Mouse (Mus musculus) gastrocnemius, postnatal 4 days (tissue): ENCODE data around the gene Slc25a45. TPM values are rescaled to one million over a fixed set of nuclear protein-coding genes. Genes with fewer than 3 reads are reported as not detected.
"Not testable (repeated sequence)": the region's sequence is repeated elsewhere in the genome, so short reads cannot be mapped to it uniquely, and the experiment has no call there.

Source experiments
- DNase-seq, 2 experiments: peaks; one replicate each; pipeline ENCODE4 v3.0.0; 2021 to 2022; ENCODE audit warnings: low spot score in 2 of 2, mixed read lengths in 2 of 2
- total RNA-seq, 2 experiments: library from RNA; stranded (reverse); gene quantifications; 2 replicates each; pipeline ENCODE4 v1.2.3; 2021

Slc25a45 gene
- total RNA-seq, 2 experiments from 2014 or later, result 3.7 to 3.8 TPM

DNA sequence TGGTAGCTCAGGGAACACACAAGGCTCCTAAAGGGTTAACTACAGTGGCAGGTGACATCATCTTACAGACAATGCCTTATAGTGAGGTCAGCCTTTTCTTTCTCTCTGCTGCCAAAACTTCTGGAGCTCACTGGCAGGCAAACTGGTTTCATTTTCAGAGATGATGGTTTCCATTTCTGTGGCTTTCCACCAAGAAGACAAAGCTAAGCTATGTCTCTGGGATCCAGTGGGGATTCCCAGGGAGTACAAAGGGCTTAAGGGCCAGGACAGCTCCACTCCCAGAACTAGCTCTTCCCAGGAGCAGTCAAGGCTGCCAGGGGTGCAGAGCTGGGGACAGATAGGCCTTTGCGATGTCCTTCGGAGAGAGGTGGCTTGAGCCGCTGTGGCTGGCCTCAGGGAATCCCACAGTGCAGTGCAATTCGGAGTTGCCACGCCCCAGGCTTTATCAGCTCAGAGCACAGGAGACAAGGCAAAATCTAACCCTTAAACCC is 26.1 kb upstream of the Slc25a45 start:
- no peak for DNase-seq

DNA sequence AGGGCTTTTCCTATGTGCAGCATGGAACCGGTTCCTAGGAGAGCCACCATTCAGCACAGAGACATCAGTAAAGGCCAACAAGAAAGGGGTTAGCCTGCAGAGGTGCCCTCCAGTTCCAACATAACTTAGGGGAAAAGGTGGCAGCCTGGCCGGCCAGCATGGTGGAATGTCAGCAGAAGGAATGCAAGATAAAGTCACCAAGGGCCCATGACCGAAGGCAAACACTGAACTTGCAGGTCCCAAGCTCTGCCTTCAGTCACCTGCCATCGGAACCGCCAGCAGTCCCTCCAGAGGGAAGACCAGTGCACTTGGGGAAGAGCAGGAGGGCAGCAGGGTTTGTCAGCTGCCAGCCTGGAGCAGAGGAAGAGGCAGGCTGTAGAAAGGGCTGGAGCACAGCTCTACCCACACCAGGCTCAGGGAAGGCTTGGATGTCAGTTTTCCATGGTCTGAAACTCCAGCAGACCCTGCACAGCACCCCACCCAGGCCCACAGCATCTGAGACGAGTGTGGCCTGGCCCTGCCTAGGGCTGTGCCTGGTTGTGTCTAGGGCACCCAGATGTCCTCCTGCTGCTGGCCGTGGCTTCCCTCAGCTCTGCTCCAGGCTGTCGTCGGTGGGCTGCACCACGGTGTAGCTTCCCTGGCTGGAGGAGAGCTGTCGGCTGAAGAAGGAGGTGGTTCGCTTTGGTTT is 25.4 kb upstream of the Slc25a45 start:
- DNase-seq, result no peak

DNA sequence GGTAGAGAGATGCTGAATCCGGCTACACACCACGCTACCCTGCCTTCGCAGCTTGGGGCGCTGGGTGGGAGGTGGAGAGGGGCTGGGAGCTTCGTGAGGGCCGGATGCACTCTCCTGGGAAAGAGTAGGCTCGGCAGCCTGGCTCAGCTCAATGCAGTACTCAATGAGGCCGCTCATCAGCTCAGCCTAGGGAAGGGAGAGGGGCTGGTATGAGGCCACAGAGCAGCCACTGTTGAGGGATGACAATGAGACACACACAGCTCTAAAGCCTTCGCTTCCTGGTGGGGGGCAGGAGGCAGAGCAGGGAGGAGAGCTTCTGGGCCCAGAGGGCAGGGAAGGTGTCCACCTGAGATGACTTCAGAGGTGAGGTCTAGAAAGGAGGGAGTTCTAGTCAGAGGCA is 21.0 kb upstream of the Slc25a45 start:
- no peak for DNase-seq

DNA sequence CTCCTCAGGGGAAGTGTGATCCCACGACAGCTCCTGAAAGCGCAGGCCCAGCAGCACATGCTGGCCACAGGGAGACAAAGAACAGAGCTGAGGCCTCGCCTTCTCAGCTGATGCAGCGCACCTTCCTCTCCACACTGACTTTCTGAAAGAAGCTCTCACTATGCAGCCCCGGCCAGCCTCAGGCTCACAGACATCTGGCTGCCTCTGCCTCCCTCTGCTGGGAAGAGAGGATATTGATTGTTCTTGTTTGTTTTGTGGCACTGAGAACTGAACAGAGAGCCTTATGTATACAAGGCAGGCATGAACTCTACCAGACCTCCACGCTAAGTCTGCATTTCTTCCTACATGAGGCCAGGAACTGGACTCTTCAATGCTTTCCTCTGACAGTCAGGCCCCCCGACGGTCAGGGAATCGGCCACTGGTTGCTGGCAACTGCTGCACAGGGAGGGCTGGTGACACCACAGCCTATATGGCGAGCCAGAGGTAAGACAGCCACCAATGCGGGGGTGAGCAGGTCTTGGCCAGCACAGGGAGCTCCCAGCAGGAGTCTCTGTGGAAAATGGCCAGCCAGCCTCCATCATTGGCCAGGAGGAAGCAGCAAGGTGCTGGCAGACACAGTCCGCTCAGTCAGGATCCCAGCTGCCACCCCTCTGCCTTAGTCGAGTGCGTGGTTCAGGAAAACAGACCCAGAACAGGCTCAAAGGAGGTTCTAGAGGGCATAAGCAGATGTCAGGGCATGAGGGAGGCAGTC is 15.1 kb upstream of the Slc25a45 start:
- no peak for DNase-seq

DNA sequence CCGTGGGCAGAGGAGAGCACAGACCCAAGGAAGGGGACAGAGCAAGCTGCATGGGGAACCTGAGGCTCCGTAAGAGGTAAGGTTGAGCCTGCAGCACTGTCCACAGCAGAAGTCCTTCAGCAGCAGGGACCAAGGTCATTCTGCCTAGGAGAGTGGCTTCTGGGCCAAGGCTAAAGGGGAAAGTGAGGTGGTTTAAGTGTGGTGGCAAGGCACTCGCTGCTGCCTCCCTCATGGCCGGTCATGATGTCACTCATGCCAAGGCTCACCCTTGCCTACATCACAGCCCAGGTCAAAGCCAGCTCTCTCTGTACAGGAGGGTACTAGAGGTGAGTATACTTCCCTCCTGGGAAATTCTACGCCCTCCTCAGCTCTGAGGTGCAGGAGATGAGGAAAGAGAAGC is 13.8 kb upstream of the Slc25a45 start:
- no peak for DNase-seq

DNA sequence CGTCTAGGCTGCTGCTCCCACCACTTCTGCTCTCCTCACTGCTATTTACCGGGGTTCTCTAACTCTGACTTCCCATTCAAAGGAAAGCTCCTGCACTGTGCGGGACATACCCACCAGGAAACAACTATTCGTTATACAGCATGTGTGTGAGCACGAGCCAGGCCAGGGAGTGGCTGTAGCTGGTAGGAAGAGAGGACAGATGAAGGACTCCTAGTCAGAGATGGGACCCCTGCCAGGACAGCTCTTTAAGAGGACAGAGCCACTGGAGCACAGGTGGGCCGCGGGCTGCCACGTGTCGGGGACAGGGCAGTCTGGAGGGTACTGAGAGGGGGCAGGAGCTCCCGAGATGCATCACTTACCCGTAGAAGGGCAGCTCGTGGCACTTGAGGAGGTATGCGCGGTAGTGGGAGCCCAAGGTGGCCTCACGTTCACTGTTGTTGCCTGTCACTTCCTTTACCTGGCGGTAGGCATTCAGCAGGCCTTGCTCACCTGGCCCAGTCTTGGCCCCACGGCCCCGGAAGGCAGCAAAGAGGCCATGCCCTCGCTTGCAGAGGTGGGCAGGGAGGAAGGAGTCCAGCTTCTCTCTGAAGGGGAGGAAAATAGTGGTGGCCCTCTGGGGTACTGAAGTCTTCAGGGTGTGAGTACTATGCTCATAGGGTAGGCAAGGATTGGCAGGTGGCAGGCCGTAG is 12.8 kb upstream of the Slc25a45 start:
- no peak for DNase-seq

DNA sequence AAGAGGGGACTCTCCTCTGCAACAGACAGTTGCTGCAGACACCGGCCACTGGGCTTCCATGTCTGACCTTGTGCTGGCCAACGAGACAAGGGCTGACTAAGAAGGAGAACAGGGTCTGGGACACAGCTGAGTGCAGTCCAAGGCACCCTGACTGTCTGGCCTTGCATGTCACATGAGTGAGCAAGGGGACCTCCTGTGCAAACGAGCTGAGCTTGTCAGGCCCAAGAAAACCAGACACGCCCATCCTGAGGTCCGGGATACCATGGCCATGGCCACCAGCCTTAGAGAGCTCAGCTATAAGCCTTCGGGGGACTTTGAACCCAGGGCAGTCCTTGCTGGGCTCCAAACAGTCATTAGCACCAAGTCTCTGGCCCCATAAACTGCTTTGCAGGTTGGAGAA is 9.5 kb upstream of the Slc25a45 start:
- no peak for DNase-seq

DNA sequence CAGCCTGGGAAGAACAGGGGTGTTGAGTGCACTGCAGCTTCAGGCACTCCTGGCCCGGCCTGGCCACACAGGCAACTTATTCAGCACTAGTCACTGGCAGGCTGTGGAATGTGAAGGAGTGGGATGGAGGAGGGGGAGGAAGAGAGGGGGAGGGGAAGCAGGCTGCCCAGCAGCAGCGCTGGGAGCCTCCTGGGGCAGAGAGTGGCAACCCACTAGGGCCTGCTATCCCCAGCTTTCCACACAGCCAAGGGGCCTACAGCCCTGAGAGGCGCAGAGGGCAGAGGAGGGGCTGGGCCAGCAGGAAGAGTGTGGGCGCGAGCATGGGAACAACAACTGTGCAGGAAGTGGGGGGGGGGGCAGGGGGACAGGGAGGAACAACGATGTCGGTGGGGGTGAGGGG is 6.3 kb upstream of the Slc25a45 start:
- DNase-seq, result no peak

DNA sequence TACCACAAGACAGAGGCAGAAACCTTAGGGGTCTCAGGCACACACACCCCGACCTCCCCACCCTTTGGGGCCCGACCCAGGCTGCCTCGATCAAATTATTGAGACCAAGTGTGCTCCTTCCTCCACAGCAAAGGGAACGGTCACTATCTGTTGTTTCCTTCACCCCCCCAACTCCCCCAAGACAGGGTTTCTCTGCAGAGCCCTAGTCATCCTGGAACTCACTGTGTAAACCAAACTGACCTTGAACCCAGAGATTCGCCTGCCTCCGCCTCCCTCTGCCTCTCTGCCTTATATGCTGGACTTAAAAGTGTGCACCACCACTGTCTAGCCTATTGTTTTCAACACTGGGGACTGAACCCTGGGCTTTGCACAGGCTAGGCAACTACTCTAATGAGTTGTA is 5.9 kb upstream of the Slc25a45 start:
- DNase-seq, result no peak

DNA sequence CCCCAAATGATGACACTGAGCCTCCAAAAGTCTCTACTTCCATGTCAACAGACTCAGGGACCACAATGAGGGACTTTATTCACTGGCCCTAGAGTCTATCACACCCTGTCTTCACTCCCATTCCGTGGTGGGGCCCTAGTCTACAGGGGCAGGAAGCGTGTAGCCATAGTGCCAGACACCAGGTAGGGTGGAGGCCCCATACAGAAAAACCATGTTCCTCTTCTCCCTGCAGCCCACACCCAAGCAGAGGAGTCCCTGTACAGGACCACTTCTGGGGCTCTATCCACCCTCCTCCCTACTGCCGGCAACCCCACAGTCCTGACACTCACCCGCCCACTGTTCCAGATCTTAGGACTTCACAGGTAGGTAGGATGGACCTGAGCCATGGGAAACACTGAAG is 5.1 kb upstream of the Slc25a45 start:
- DNase-seq, result no peak

DNA sequence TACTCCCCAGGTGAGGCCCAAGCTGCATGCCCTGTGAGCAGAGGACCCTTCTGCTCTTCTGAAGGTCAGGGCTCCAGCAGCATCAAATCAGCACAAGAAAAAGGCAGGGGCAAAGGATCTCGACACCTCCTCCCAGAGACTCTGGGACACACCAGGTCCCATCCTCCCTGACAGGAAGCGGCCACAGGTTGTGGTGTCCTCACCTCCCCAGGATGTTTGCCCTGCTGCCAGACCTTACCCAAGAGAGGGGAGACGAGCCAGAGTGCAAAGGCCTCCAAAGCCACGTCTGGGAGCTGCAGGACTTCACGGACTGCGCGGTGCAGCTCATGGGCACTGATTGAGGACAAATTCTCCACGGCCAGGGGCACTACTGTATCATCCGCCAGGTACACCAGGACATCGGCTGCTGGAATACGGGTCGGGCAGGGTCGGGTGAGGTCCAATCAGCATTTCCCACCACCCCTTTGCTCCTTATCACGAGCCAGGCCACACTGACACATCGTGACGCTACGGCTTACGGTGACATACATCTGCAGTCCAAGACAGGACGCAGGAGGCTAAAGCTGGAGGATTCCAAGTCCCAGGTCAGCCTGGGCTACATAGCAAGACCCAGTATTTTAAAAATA is 4.6 kb upstream of the Slc25a45 start:
- no peak for DNase-seq

DNA sequence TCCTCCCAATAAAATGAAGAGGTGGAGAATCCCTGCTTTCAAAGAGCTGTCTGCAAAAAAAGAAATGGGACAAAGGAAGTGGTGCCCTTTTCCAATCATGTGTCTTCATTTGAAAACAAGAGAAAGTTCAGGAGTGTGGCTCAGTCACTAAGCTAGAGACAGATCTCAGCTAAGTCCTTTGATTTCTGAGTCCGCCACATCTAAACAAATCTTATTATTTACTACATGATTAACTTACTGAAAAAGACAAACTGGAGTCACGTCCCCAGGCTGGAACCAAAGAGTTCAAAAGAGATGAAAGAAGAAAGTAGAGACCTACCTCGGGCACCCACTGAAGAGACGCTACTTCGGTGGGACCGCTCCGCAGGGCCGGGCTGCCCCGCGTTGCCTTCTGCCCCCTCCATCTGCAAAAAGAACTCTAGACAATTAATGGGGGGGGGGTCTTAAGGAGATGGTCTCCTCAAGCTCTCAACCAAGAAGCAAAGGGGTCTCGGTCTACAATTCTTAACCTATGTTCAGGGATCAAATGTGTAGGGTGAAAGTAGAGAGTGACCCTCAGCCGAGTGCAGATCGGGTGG is 3.1 kb upstream of the Slc25a45 start:
- no peak for DNase-seq

DNA sequence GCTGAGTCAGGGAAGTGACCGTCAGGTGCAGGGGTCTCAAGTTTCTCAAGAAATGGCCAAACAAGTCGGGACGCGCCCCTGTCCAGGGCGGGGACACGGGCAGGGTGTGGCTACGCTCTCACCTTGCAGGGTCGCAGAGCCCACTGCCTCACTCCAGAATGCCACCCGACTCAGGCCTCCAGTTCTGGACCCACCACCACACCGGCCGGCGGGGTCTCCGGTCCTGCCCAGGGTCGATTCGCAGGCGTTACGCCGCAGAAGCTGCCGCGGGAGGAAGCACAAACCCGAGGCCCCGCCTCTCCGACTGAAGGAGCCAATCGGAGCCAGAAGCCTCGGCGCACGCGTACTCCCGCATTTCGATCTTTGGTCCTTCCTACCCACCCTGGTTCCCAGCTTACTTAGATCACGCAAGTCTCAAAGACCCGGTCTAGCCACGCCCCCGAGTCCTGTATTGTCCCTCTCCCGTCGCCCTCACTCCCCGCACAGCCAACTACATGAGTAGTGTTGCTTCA is 2.6 kb upstream of the Slc25a45 start, which contains the start of gene Frmd8:
Gene Frmd8 (minus strand): TSS at position 306 of the 512 bp plus-strand sequence.
- peak; percentile 88 to 94 for DNase-seq

DNA sequence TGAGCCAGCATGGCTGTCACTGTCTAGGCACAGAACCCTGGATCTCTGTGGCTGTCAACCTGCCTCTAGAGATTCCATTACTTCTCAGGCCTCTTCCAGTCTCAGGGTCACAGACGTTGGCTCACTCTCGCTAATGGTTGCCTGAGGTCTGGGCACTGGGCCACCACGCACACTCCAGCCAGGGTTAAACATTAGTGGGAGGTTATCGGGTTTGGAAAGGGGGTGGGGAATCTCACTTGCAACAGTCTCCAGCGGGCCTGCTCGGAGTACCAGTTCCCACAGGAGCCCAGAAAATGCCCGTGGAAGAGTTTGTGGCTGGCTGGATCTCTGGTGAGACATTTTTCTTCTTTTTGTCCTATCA is 734 bp downstream of the Slc25a45 start:
- no peak for DNase-seq

DNA sequence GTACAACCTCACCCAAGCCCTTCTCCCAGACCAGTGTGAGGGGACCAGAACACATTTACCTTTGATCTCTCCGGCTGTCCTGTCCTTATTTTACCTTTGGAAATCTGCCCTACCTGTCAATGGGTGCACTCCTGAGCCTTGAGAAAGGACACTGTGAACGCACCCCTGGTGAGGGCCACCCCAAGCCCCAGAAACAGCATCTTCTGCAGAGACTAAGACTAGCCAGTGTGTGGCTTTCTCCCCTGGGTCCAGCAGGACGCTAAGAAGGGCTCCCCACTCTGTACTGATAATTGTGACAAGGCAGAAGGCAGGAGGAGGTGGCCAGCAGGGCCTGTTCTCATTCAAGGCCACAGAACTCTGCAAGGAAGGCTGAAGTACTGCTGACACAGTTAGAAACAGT is 1.3 kb downstream of the Slc25a45 start:
- no peak for DNase-seq

DNA sequence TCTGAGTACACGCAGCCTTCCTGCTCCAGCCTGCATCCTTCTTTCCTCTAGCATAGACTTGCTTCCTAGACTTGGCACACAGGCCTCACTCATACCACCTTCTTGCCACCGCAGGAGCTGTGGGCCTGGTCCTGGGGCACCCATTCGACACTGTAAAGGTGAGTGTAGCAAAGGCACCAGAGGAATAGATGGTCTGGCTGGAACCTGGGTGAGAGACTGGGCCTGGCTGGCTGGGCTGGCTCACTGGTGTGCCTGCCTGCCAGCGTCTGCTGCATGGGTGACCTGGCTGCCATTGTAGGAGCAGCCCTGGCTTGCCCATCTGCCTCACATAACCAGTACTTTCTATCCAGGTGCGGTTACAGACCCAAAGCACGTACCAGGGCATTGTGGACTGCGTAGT is 2.1 kb downstream of the Slc25a45 start:
- no peak for DNase-seq

DNA sequence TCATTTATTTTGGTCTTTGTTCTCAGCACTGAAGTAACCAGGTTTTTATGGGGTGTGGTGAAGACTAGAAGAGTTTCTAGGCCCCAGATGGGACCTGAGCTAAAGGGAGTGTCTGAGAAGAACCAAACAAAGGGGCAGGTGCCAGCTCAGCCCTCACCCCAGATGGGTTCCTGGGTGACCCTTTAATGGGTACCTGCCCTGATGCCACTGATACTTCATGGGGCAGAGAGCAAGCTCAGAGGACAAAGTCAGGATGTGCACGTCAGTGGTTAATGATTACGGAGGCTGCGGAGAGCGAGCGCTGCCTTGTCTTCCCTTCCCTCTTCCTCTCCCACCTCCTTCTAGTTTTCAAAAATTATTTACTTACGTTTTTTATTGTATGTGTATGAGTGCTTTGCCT is 3.5 kb downstream of the Slc25a45 start:
- no peak for DNase-seq

DNA sequence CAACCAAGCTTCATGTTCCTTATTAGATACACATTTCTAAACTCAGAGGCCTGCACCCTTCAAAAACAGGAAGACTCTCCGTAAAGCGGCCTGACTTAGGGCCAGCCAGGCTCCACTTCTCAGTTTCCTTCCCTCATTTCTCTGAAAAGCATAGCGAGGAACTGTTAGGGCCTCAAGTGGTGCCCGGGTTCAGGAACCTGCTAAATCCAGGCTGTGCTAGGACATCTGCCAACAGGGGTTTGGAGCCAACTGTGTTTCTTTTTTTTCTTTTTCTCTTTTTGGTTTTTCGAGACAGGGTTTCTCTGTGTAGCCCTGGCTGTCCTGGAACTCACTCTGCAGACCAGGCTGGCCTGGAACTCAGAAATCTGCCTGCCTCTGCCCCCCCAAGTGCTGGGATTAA is 4.5 kb downstream of the Slc25a45 start:
- not testable (repeated sequence) for DNase-seq

DNA sequence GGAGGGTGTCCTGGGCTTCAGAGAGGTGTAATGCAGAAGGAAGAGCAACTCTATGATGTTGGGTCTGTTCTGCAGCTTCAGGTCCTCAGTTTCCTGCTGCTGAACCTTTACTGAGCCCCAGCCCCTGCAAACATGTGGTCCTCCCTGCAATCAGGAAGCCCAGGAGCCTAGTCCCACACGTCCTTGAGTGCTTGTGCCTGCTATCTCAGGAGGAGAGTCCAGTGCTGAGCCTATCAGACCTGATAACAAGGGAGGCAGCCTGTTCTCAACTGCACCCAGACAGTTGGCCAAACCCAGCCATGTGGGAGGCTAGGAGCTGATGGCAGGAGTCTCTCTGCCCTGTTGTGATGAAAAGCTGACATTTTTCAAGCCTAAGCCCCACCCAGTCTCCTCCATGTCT is 6.3 kb downstream of the Slc25a45 start:
- no peak for DNase-seq

DNA sequence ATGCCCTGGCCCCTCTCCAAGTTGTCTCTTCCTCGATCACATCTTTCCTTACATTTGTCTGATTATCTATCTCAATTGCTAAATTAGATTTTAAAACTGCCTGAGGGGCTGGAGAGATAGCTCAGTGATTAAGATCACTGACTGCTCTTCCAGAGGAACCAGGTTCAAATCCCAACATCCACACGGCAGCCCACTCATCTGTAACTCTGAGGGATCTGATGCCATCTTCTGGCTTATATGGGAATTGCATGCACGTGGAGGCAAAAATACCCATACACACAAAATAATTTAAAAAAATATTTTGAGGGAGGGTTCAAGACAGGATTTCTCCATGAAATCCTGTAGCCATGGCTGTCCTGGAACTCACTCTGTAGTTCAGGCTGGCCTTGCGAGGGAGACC is 8.2 kb downstream of the Slc25a45 start:
- DNase-seq, result no peak

DNA sequence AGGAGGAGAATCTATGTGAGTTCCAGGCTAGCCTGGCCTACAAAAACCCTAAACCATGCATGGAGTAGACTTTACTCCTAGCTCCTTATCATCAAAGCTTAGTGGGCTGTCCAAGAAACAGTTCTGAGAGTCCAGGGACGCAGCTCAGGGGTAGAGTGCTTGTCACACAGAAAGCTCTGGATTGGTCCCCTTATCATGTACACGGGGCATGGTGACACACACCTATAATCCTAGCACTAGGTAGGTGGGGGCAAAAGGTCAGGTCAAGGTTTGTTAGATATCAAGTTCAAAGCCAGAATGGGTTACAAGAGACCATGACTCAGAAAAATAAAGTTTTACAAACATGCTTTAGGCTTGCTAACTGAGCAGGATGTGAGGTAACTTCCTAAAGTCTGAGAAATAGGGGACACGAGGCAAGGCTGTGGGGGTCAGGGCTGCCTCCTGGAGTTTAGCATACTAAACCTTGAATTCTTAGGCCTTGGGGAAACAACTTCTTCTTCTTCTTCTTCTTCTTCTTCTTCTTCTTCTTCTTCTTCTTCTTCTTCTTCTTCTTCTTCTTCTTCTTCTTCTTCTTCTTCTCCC is 9.7 kb downstream of the Slc25a45 start:
- DNase-seq, result no peak
